Mouse (Mus musculus) CH12.LX (cell line): ENCODE measurements at regions not wholly inside any gene's neighbourhood (a gene's known extent, or its start where the extent isn't known, plus 50 kb on each side); places are given as distances from the start of the nearest gene placed in this dataset.
A peak's percentile ranks its signal among the peaks of the same experiment; 100 is the strongest.

Source experiments
- DNase-seq: peaks from one replicate; pipeline ENCODE4 v3.0.0-alpha.2; 2013; ENCODE audit errors: extremely low read depth
- H3K27ac ChIP-seq: 2 replicates; pipeline ENCODE4 v1.5.1; 2012; ENCODE audit warnings: low read depth, mild to moderate bottlenecking, control low read depth, moderate library complexity; ENCODE audit not compliant: insufficient read depth
- H3K27me3 ChIP-seq: replicated peaks from 2 replicates; pipeline ENCODE3; 2012; ENCODE audit warnings: inconsistent platforms
- H3K36me3 ChIP-seq, 2 experiments: replicated peaks in 1 of 2; 2 replicates each; pipeline versions ENCODE3 to v1.6.1; 2012; ENCODE audit warnings: inconsistent platforms in 1 of 2, low read length in 1 of 2, mild to moderate bottlenecking in 1 of 2, mixed read lengths in 1 of 2, moderate library complexity in 1 of 2; ENCODE audit not compliant: control insufficient read depth in 1 of 2, insufficient read depth in 1 of 2
- H3K4me1 ChIP-seq, 2 experiments: 2 replicates each; pipeline ENCODE4 v1.6.1; 2012; ENCODE audit warnings: inconsistent platforms in 1 of 2, moderate library complexity in 1 of 2; ENCODE audit not compliant: insufficient read depth in 2 of 2, control insufficient read depth in 1 of 2
- H3K4me2 ChIP-seq: 2 replicates; pipeline ENCODE4 v1.6.1; 2012; ENCODE audit warnings: low read depth, mild to moderate bottlenecking, control low read depth; ENCODE audit not compliant: poor library complexity, insufficient read depth, severe bottlenecking
- H3K4me3 ChIP-seq, 3 experiments: fragments of 150-350 bp in 1 of 3; sonication (generic) in 1 of 3; replicated peaks in 1 of 3; 2 replicates each; pipeline versions ENCODE3 to v1.5.1; 2011 to 2012; ENCODE audit warnings: low read depth in 2 of 3, low read length in 2 of 3, mild to moderate bottlenecking in 2 of 3, moderate library complexity in 2 of 3, control low read depth in 1 of 3, improper control_type of control experiment in 1 of 3, inconsistent platforms in 1 of 3, mixed read lengths in 1 of 3; ENCODE audit not compliant: poor library complexity in 1 of 3
- H3K79me2 ChIP-seq: replicated peaks from 2 replicates; pipeline ENCODE4 v1.6.1; 2012; ENCODE audit warnings: mild to moderate bottlenecking, moderate library complexity; ENCODE audit not compliant: control insufficient read depth, poor library complexity, insufficient read depth, severe bottlenecking; ENCODE audit errors: extremely low read depth
- H3K9ac ChIP-seq: 2 replicates; pipeline ENCODE4 v1.6.1; 2012; ENCODE audit warnings: low read depth, mild to moderate bottlenecking, control low read depth, moderate library complexity; ENCODE audit not compliant: insufficient read depth
- H3K9me3 ChIP-seq: replicated peaks from 2 replicates; pipeline ENCODE3; 2012; ENCODE audit warnings: low read length, inconsistent platforms, mixed read lengths
- BHLHE40 ChIP-seq: IDR thresholded peaks from 2 replicates; pipeline ENCODE4 v1.6.1; 2011; ENCODE audit warnings: mild to moderate bottlenecking, low read depth, low read length, improper control_type of control experiment
- CHD1 ChIP-seq: IDR thresholded peaks from 2 replicates; pipeline ENCODE4 v1.6.1; 2012; ENCODE audit warnings: low read depth, low read length, improper control_type of control experiment, inconsistent platforms
- ELF1 ChIP-seq: IDR thresholded peaks from 2 replicates; pipeline ENCODE4 v1.6.1; 2014; ENCODE audit warnings: low read depth, mild to moderate bottlenecking, inconsistent platforms, low read length, improper control_type of control experiment
- EP300 ChIP-seq: IDR thresholded peaks from 2 replicates; pipeline ENCODE4 v1.6.1; 2011; ENCODE audit warnings: low read length, improper control_type of control experiment
- ETS1 ChIP-seq: conservative IDR thresholded peaks from 2 replicates; pipeline ENCODE4 v1.6.1; 2012; ENCODE audit warnings: low read depth, mild to moderate bottlenecking, inconsistent platforms, low read length, improper control_type of control experiment, moderate library complexity
- IRF4 ChIP-seq: IDR thresholded peaks from 2 replicates; pipeline ENCODE4 v1.6.1; 2014; ENCODE audit warnings: low read depth, mild to moderate bottlenecking, inconsistent platforms, low read length, improper control_type of control experiment
- JUN ChIP-seq: IDR thresholded peaks from 2 replicates; pipeline ENCODE4 v1.6.1; 2011; ENCODE audit warnings: low read depth, mild to moderate bottlenecking, low read length, improper control_type of control experiment, moderate library complexity; ENCODE audit not compliant: insufficient read depth
- JUND ChIP-seq: conservative IDR thresholded peaks from 2 replicates; pipeline ENCODE4 v1.6.1; 2011; ENCODE audit warnings: low read depth, low read length, improper control_type of control experiment
- MAFK ChIP-seq: IDR thresholded peaks from 2 replicates; pipeline ENCODE4 v1.6.1; 2011; ENCODE audit warnings: low read length, improper control_type of control experiment; ENCODE audit not compliant: insufficient replicate concordance
- MAX ChIP-seq: IDR thresholded peaks from 2 replicates; pipeline ENCODE4 v1.6.1; 2011; ENCODE audit warnings: low read length, improper control_type of control experiment
- MAZ ChIP-seq: IDR thresholded peaks from 2 replicates; pipeline ENCODE4 v1.6.1; 2012; ENCODE audit warnings: low read depth, mild to moderate bottlenecking, inconsistent platforms, low read length, improper control_type of control experiment, moderate library complexity
- MYC ChIP-seq: IDR thresholded peaks from 2 replicates; pipeline ENCODE4 v1.6.1; 2011; ENCODE audit warnings: low read depth, mild to moderate bottlenecking, improper control_type of control experiment, low read length
- PAX5 ChIP-seq: IDR thresholded peaks from 2 replicates; pipeline ENCODE4 v1.6.1; 2012; ENCODE audit warnings: low read length, inconsistent platforms, mixed read lengths
- POLR2A ChIP-seq: IDR thresholded peaks from 2 replicates; pipeline ENCODE4 v1.6.1; 2011; ENCODE audit warnings: low read depth, mild to moderate bottlenecking, improper control_type of control experiment, low read length
- POLR2AphosphoS2 ChIP-seq: IDR thresholded peaks from 2 replicates; pipeline ENCODE4 v1.6.1; 2011; ENCODE audit warnings: low read depth, low read length, improper control_type of control experiment
- RAD21 ChIP-seq: IDR thresholded peaks from 2 replicates; pipeline ENCODE4 v1.6.1; 2011; ENCODE audit warnings: low read depth, mild to moderate bottlenecking, low read length, improper control_type of control experiment, moderate library complexity
- RCOR1 ChIP-seq: conservative IDR thresholded peaks from 2 replicates; pipeline ENCODE4 v1.6.1; 2012; ENCODE audit warnings: low read depth, mild to moderate bottlenecking, inconsistent platforms, low read length, improper control_type of control experiment
- TBP ChIP-seq: conservative IDR thresholded peaks from 2 replicates; pipeline ENCODE4 v1.6.1; 2011; ENCODE audit warnings: low read depth, low read length, improper control_type of control experiment
- USF1 ChIP-seq: IDR thresholded peaks from 2 replicates; pipeline ENCODE4 v1.6.1; 2014; ENCODE audit warnings: low read depth, mild to moderate bottlenecking, inconsistent platforms, low read length, improper control_type of control experiment
- ZMIZ1 ChIP-seq: IDR thresholded peaks from 2 replicates; pipeline ENCODE4 v1.6.1; 2012; ENCODE audit warnings: low read depth, mild to moderate bottlenecking, inconsistent platforms, low read length, improper control_type of control experiment
- ZNF384 ChIP-seq: IDR thresholded peaks from 2 replicates; pipeline ENCODE4 v1.6.1; 2012; ENCODE audit warnings: low read depth, low read length, improper control_type of control experiment, inconsistent platforms
- dilution Hi-C: fragments of 300-500 bp; cut with MboI; formaldehyde crosslinking; loops from 2 replicates; pipeline ENCODE4 v1.14.3; 2020; ENCODE audit warnings: low sequenced_read_pairs; ENCODE audit not compliant: extremely low pct_unique_long_range_greater_than_20kb, extremely low pct_ligation_motif_present
- in situ Hi-C: fragments of 300-500 bp; cut with MboI; formaldehyde crosslinking; loops from 3 replicates; pipeline ENCODE4 v1.14.3; 2019; ENCODE audit warnings: low sequenced_read_pairs, low pct_ligation_motif_present, low pct_unique_long_range_greater_than_20kb, mixed read lengths

DNA sequence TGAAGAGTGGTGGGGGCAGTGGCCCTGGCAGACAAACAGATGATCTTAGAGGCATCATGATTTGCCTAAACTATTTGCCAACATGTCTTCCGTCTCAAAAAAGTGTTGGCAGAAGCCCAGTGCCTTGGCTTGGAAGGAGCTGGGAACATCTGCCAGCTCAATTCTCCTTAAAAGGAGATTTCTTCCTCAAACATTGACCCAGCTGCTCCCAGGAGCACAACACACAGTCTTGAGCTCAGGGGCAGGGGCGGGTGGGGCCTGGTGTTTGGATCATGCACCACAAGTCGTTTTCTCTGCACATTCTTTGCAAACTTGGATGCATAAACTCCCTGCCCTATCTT is 220.3 kb upstream of the Cdh5 start:
- dilution Hi-C loops: no loop called here
- Histone ChIP-seq H3K9ac (no peak overlapping the region), H3K79me2 (no peaks in the 10 kb centered on the region), H3K27ac (no peak overlapping the region), H3K36me3 (no peaks in the 10 kb centered on the region), H3K4me1 (peaks cover under 1 to 37% of the 10 kb centered on the region in 2 experiments; a peak in 2 of 4 replicates)
- TF ChIP-seq POLR2AphosphoS2 (no peak), MAX (no peak), PAX5 (no peak), RCOR1 (no peak), CHD1 (no peak), EP300 (no peak), JUND (no peak), MAZ (no peak), MAFK (no peak), ETS1 (no peak), RAD21 (no peak), USF1 (no peak), ZNF384 (no peak), TBP (no peak), JUN (no peak), ZMIZ1 (no peak), ELF1 (no peak), POLR2A (no peak)
- TF ChIP-seq, all 38 proteins: peak for 0
- no peak for DNase-seq
- Histone ChIP-seq H3K4me2 (no peak overlapping the region), H3K9me3 (no peaks in the 10 kb centered on the region), H3K4me3 (no peak overlapping the region), H3K27me3 (no peaks in the 10 kb centered on the region)
- in situ Hi-C loops: no loop called here

DNA sequence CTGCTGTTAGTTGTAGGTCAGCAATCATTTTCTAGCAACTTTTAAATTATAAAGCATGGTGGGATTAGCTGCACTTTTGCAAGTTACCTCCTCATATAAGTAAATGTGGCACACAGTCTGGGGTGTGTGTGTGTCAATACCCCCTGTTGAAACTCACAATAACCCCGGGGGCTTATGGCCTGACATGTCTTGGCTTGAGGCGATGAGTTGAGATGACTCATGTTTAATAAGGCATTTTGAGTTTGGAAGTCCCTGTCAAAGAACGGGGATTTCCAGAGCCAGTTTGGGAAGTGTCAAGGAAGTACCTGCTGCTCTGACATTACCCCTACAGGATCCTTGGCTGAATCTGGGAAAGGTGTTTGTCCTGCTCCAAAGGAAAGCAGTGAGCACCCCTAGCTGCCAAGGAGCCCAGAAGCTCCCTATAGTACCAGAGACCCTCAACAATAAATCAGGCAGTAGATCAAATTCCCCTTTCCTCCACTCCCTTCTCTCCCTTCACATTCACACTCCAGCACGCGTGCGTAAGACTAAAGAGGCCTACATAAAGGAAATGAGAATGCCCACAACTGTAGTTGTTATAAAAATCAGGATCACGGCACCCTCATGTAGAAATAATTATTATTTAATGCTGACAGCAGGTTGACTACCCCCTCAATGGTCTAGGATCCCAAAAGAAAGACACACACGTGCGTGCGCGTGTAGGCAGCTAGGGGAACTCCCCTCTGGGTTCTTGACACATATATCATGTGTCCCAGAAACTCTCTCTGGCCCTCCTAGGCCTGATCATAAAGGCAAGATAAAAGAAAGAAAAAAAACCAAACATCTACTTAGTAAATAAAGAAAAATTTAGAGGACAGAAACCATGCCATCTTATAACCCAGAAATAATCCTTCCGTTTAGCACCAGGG is 216.3 kb upstream of the Cdh5 start:
- H3K4me2 ChIP-seq: no peak overlapping the region; the same call in 1 of the 2 replicates
- no peaks in the 10 kb centered on the region for H3K27me3 ChIP-seq
- H3K79me2 ChIP-seq: no peaks in the 10 kb centered on the region
- no peak overlapping the region for H3K27ac ChIP-seq
- H3K9ac ChIP-seq: no peak overlapping the region
- in situ Hi-C loops: no loop called here
- no peak overlapping the region for H3K4me3 ChIP-seq
- H3K9me3 ChIP-seq: no peaks in the 10 kb centered on the region
- peaks cover 10 to 60% of the 10 kb centered on the region in 2 experiments for H3K4me1 ChIP-seq
- peak; percentile 14 for DNase-seq
- H3K36me3 ChIP-seq: no peaks in the 10 kb centered on the region
- dilution Hi-C loops: no loop called here
- TF ChIP-seq BHLHE40: peak; percentile 86
- no peak for TF ChIP-seq RAD21
- TF ChIP-seq MYC: 0 out of 2 replicates have a peak, but pooled peaks have one; percentile 32
- peak; percentile 62 for TF ChIP-seq IRF4
- peak; percentile 72; the same call in 1 of the 2 replicates for TF ChIP-seq CHD1
- TF ChIP-seq PAX5: no peak
